Mouse (Mus musculus): ENCODE data around the gene Gm49380.

Gm49380 gene

DNA sequence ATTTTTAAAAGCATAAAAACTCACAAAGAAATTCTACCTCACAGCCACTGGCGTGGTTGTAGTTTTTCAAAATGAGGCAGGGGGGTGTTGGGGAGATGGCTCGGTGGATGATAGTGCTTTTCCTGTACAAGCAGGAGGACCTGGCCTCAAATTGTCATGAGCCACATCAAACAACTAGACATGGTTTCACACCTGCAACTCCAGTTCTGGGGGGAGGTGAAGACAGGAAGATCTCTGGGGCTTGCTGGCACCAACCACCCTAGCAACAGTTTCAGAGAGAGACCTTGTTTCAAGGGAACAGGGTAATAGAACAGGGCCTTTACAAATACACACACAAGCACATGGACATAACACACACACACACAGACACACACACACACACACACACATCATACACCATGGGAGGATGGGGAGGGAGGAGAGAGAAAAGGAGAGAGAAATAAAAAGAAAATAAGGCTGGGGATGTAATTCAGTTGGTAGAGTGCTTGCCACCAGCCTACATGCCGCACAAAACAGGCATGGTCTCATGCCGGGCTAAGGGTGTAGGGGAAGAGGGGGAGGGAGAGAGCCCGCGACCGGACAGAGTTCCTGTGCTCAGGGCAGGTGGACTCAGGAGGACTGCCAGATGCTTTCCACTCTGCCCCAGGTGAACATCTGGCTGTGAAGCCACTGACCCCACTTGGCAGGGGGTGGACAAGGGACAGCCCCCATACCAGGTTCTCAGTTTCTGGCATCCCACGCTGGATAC, 91.0 kb downstream of the Gm49380 start:
- DNase-seq (ENCODE audit: low read depth, low spot score) = no peak

DNA sequence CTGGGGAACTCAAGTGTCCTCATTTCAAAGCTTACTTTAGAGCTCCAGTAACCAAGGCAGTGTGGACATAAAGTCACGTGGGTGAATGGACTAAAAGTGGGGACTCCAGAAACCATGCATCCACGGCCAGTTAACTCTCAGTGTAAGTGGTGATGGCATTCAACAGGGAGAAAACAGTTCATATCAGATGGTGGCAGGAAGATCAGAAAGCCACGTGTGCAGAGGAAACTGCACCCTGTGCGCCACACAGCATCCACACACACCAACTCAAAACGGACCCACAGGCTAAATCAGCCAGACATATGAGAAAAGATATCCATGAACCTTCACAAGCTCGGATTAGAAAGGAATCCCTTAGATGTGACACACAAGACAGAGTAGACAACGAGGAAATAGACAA, 93.3 kb downstream of the Gm49380 start:
- DNase-seq (ENCODE audit: low read depth, low spot score) = no peak

DNA sequence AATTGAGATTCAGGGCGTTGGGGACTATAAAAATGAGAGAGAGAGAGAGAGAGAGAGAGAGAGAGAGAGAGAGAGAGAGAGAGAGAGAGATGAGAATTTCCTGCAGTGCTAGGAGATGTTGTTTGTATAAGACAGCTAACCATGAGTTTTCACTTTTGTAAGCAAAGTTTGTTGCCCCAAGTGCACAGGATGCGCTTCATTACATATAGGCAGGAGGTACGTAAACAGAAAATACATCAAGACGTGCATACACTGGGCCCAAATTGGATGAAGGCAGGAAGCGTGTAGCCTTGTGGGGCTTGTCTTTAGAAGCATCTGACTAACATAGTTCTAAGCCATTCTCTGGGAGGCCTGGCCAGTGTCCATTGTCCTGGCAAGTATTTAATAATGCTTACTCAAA, 95.5 kb downstream of the Gm49380 start:
- DNase-seq (ENCODE audit: low read depth, low spot score) = no peak
